Mouse (Mus musculus): ENCODE measurements around the gene Palb2. TPM values are rescaled to one million over a fixed set of nuclear protein-coding genes. Genes with fewer than 3 reads are reported as not detected.

Palb2 gene
- polyA plus RNA-seq, 1 experiment from 2014 or later: 5.6 TPM

DNA sequence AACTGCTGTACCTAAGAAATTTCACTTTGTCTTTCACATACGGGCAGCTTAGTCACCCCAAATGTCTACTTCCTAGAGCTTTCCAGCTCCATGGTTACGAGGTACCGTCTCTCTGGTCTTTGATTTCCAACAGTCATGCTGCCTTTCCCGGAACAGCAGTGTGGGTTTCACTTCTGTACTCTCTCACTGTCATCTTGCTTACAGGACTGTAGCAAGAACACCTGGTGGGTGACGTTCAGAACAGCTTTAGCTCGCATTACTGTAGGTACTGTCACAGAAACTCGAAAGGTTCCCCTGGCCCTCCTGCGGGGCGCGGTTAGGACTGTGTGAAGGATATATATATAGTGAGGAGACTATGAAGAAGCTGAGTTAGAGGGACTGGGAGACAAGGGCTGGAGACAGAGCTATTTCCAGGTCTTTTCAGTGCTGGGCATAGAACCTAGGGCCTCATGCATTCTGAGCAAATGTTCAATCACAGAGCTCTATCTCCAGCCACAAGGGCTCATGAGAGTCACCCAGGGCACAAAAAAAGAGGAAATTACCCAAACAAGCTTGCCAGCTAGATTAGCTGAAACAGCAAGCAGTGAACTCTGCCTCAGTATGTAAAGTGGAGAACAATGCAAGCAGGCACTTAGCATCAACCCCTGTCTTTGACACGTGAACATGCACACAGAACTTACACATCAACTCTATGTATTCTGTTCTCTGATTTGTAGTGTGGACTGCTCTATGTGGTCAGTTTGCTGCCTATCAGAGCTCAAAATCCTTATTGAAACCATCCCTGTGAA, 45.4 kb downstream of the Palb2 start:
- no peak overlapping the region for H3K4me2 ChIP-seq (ENCODE audit: low read length)
- no peak overlapping the region for H3K9ac ChIP-seq (replicated peaks; ENCODE audit: low read length)
- no peak overlapping the region for H3K27ac ChIP-seq (replicated peaks; ENCODE audit: low read depth, low read length)
- ATAC-seq (ENCODE audit: low FRiP score, low TSS enrichment): no peak
- no peaks in the 10 kb centered on the region for H3K4me1 ChIP-seq (ENCODE audit: control insufficient read depth, insufficient read depth, low read length)
- WGBS: 95% methylated on average over 11 of the region's 11 CpGs
- H3K9me3 ChIP-seq (ENCODE audit: control insufficient read depth, low read length): no peaks in the 10 kb centered on the region
- H3K27me3 ChIP-seq (ENCODE audit: control insufficient read depth, insufficient read depth, low read length): no peaks in the 10 kb centered on the region
- DNase-seq: no peak
- no peak overlapping the region for H3K4me3 ChIP-seq (replicated peaks; ENCODE audit: low read depth, low read length)
- H3K36me3 ChIP-seq (ENCODE audit: control insufficient read depth, insufficient read depth, low read length): peaks cover 71% of the 10 kb centered on the region

DNA sequence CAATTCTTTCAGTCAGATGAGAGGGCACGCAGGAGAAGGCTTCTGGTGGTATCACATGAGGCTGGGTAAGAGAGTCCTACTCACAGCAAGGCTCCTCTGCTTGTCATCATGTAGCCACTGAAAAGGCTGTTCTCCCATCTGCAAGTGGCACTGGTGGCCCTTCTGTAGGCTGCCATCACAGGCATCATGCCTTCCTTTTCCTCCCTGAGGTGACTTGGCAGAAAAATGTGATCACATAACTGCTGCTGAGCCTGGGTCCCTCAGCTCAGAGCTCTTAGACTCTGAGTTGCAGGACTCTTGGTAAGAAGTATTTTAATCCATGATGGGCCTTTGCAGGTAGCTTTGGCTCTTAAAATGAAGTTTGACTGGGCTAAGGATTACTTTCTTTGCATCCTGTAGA, 51.7 kb downstream of the Palb2 start:
- Histone ChIP-seq H3K36me3 (ENCODE audit: control insufficient read depth, insufficient read depth, low read length) (peaks cover 78% of the 10 kb centered on the region), H3K9ac (replicated peaks; ENCODE audit: low read length) (no peak overlapping the region), H3K4me1 (ENCODE audit: control insufficient read depth, insufficient read depth, low read length) (no peaks in the 10 kb centered on the region), H3K9me3 (ENCODE audit: control insufficient read depth, low read length) (no peaks in the 10 kb centered on the region), H3K4me2 (ENCODE audit: low read length) (no peak overlapping the region), H3K27me3 (ENCODE audit: control insufficient read depth, insufficient read depth, low read length) (no peaks in the 10 kb centered on the region), H3K4me3 (replicated peaks; ENCODE audit: low read depth, low read length) (no peak overlapping the region), H3K27ac (replicated peaks; ENCODE audit: low read depth, low read length) (no peak overlapping the region)
- WGBS: 94% methylated on average over 1 of the region's 1 CpGs
- DNase-seq (no peak), ATAC-seq (ENCODE audit: low FRiP score, low TSS enrichment) (no peak)

DNA sequence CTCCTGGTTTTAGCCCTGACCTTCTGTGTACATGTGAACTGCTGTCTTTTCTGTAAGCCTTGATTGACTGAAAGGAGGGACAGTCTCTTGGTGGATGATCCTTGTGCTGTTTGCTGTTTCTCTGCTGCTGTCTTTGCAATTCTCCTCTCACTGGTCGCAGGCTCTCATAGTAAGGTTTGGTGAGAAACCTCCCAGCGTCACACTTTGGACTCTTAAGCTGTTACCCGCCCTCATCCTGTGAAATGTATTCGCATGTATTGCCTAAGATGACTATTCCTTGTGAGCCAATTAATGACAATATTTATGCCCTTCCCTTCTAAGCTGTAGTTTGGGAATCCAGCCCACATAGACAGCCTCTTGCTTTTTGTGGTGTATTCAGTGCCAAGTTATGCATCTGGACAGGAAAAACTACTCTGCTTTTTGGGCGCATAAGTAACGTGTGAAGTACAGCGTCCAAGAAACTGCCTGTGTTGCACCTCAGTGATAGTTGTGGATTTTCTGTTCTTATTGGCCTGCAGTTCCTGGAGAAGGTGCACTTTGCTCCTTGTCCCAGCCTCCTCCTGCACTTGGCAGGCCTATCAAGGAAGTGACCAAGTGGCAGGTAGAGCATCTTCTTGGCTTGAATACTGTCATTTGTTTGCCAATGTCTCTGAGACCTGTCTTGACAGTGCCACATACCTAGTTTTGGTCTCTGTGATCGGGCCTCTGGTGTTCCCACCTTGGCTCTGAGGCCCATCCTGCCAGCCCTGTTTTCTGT, 52.8 kb downstream of the Palb2 start:
- no peak overlapping the region for H3K4me3 ChIP-seq (replicated peaks; ENCODE audit: low read depth, low read length)
- no peak overlapping the region for H3K27ac ChIP-seq (replicated peaks; ENCODE audit: low read depth, low read length)
- ATAC-seq (ENCODE audit: low FRiP score, low TSS enrichment) (no peak), DNase-seq (no peak)
- WGBS: 96% methylated on average over 8 of the region's 8 CpGs
- no peak overlapping the region for H3K4me2 ChIP-seq (ENCODE audit: low read length)
- H3K4me1 ChIP-seq (ENCODE audit: control insufficient read depth, insufficient read depth, low read length): no peaks in the 10 kb centered on the region
- H3K9me3 ChIP-seq (ENCODE audit: control insufficient read depth, low read length): no peaks in the 10 kb centered on the region
- H3K9ac ChIP-seq (replicated peaks; ENCODE audit: low read length): no peak overlapping the region
- no peaks in the 10 kb centered on the region for H3K27me3 ChIP-seq (ENCODE audit: control insufficient read depth, insufficient read depth, low read length)
- peaks cover 82% of the 10 kb centered on the region for H3K36me3 ChIP-seq (ENCODE audit: control insufficient read depth, insufficient read depth, low read length)

DNA sequence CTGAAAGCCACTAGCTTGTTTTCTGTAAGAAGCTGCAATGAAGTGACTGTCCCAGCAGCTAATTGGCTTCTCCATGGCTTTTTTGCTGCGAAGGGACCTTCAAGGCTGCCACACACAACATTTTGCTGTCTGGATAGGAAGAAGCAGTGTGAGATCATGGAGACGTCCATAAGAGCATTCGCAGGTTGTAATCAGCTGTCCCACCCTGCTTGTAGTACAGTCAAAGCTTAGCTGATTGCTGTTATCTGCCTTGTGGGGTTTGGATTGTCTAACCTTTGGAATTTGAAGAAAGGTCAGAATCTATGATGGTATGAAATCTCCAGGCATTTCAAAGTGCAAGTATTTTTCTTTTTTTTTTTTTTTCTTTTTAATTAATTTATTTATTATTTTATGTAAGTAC, 58.4 kb downstream of the Palb2 start:
- no peak for ATAC-seq (ENCODE audit: low FRiP score, low TSS enrichment)
- H3K27ac ChIP-seq (replicated peaks; ENCODE audit: low read depth, low read length): no peak overlapping the region
- no peak for DNase-seq
- no peaks in the 10 kb centered on the region for H3K27me3 ChIP-seq (ENCODE audit: control insufficient read depth, insufficient read depth, low read length)
- no peak overlapping the region for H3K4me2 ChIP-seq (ENCODE audit: low read length)
- no peaks in the 10 kb centered on the region for H3K9me3 ChIP-seq (ENCODE audit: control insufficient read depth, low read length)
- H3K9ac ChIP-seq (replicated peaks; ENCODE audit: low read length): no peak overlapping the region
- no peak overlapping the region for H3K4me3 ChIP-seq (replicated peaks; ENCODE audit: low read depth, low read length)
- WGBS: 87% methylated on average over 3 of the region's 3 CpGs
- no peaks in the 10 kb centered on the region for H3K4me1 ChIP-seq (ENCODE audit: control insufficient read depth, insufficient read depth, low read length)
- peaks cover 93% of the 10 kb centered on the region for H3K36me3 ChIP-seq (ENCODE audit: control insufficient read depth, insufficient read depth, low read length)

DNA sequence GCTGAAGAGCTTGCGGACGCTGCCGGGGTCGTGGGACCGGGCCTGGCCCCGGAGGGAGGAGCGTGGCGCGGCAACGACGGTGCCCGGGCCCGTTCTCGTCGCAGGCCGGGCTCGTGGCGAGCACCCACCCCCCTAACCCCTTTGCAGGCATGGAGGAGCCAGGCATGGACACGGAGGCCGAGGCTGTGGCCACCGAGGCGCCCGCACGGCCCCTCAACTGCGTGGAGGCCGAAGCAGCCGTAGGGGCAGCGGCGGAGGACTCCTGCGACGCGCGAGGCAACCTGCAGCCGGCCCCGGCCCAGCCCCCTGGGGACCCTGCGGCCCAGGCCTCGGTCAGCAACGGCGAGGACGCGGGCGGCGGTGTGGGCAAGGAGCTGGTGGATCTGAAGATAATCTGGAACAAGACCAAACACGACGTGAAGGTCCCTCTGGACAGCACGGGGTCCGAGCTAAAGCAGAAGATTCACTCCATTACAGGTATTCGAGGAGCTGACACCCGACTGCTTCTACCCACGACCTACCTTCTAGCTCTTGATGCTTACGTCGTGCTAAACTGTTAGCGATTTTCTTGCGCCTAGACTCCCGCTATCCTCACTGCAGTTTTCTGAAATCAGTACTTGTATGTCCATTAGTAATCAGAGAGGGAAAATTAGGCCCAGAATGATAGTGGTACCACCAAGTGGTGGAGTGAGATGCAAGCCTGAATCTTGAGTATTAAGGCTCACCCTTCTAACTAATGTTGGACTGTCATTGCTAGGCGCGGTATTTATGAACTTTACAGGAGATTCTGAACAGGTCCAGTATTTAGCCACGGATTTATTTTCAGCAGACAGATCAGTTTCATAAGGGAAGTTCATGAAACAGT, 65.0 kb downstream of the Palb2 start:
- DNase-seq: peak; percentile 35
- no peaks in the 10 kb centered on the region for H3K27me3 ChIP-seq (ENCODE audit: control insufficient read depth, insufficient read depth, low read length)
- H3K4me3 ChIP-seq (replicated peaks; ENCODE audit: low read depth, low read length): peak overlapping the region; percentile 100
- H3K9me3 ChIP-seq (ENCODE audit: control insufficient read depth, low read length): no peaks in the 10 kb centered on the region
- peaks cover 38% of the 10 kb centered on the region for H3K36me3 ChIP-seq (ENCODE audit: control insufficient read depth, insufficient read depth, low read length)
- peak overlapping the region; percentile 85 for H3K4me2 ChIP-seq (ENCODE audit: low read length)
- peak overlapping the region; percentile 92 for H3K9ac ChIP-seq (replicated peaks; ENCODE audit: low read length)
- H3K4me1 ChIP-seq (ENCODE audit: control insufficient read depth, insufficient read depth, low read length): peaks cover 23% of the 10 kb centered on the region
- peak overlapping the region; percentile 95 for H3K27ac ChIP-seq (replicated peaks; ENCODE audit: low read depth, low read length)
- ATAC-seq (ENCODE audit: low FRiP score, low TSS enrichment): peak; percentile 35
- 2% methylated on average over 58 of the region's 58 CpGs for WGBS

DNA sequence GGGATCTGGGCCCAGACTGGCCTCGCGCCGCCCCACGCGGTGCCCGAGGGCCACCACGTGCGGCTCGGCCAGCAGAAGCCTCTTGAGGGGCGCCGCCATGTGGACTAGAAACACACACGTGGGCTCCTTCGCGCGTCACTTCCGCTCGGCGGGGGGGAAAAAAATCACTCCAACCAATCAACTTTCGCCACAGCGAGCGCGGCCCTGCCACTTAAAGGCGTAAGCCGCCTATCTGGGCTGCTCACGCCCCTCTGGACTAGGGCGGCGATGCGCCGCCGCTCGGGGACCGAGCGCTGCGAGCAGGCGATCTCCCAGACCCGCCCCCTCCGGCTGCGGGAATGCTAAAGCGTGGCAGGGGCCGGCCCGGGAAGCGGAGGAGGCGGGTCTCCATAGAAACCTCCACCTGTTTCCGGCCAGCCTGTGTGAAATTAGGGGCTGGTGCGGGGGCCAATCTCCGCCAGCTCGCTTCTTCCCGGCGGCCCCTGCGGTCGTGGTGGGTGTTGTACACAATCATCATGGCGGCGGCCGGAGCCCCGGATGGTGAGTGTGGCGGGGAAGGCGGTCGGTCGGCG, 65.8 kb downstream of the Palb2 start, which contains the start of the genes Ubfd1 and Ears2:
Ubfd1 (plus strand) TSS at position 231 of the 572 bp plus-strand sequence.
Ears2 (minus strand) TSS at position 319 of the 572 bp plus-strand sequence.
- DNase-seq (peak; percentile 98), ATAC-seq (ENCODE audit: low FRiP score, low TSS enrichment) (peak; percentile 98)
- no peaks in the 10 kb centered on the region for H3K27me3 ChIP-seq (ENCODE audit: control insufficient read depth, insufficient read depth, low read length)
- peaks cover 33% of the 10 kb centered on the region for H3K36me3 ChIP-seq (ENCODE audit: control insufficient read depth, insufficient read depth, low read length)
- H3K4me1 ChIP-seq (ENCODE audit: control insufficient read depth, insufficient read depth, low read length): peaks cover 23% of the 10 kb centered on the region
- H3K4me2 ChIP-seq (ENCODE audit: low read length): peak within 1 kb of the TSS; percentile 85
- H3K27ac ChIP-seq (replicated peaks; ENCODE audit: low read depth, low read length): peak within 1 kb of the TSS; percentile 95
- peak within 1 kb of the TSS; percentile 92 for H3K9ac ChIP-seq (replicated peaks; ENCODE audit: low read length)
- no peaks in the 10 kb centered on the region for H3K9me3 ChIP-seq (ENCODE audit: control insufficient read depth, low read length)
- WGBS: under 1% methylated on average over 60 of the region's 60 CpGs
- H3K4me3 ChIP-seq (replicated peaks; ENCODE audit: low read depth, low read length): peak within 1 kb of the TSS; percentile 100

DNA sequence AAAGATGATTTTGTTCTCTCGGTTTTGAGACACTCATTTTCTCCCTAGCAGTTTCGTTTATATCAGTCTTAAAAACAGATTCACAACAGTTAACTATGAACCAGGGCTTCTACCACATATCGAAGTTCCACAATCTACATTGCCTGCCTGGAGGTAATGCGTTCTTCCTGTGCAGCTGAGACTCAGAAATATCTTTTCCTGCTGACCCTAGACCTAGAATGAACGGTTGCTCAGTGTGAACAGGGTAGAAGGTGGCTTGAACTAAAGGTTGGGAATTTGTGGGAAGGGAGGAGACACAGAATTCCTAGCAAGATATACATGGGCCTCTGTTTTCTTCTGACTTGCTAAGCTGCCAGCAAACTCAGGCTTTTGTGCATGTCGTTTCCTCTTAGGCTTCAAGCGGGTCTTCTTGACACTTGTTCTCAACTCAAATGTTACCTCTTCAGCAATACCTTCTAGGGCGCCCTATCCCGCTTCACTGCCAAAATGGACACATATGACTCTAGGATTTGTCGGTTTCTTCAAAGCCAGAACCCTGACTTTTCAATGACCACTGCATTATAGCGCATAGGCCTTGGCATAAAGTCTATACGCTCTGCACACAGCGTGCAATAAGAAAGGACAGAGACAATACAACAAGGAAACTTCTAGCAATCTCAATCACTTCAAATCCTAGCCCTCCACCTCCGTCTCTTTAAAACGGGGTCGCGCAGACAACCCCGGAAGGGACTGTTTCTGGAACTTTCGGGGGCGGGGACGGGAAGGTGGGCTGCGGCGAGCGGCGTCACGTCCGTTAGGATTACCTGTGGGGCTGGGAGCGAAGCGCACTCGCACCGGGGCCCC, 66.5 kb downstream of the Palb2 start:
- Histone ChIP-seq H3K36me3 (ENCODE audit: control insufficient read depth, insufficient read depth, low read length) (peaks cover 26% of the 10 kb centered on the region), H3K27ac (replicated peaks; ENCODE audit: low read depth, low read length) (peak overlapping the region; percentile 95), H3K4me2 (ENCODE audit: low read length) (peak overlapping the region; percentile 85), H3K9me3 (ENCODE audit: control insufficient read depth, low read length) (no peaks in the 10 kb centered on the region), H3K4me1 (ENCODE audit: control insufficient read depth, insufficient read depth, low read length) (peaks cover 23% of the 10 kb centered on the region), H3K27me3 (ENCODE audit: control insufficient read depth, insufficient read depth, low read length) (no peaks in the 10 kb centered on the region), H3K9ac (replicated peaks; ENCODE audit: low read length) (peak overlapping the region; percentile 92), H3K4me3 (replicated peaks; ENCODE audit: low read depth, low read length) (peak overlapping the region; percentile 100)
- no peak for ATAC-seq (ENCODE audit: low FRiP score, low TSS enrichment)
- DNase-seq: no peak
- WGBS: 22% methylated on average over 31 of the region's 31 CpGs
